Mouse (Mus musculus): Measurements from ENCODE around the gene Gm10337. TPM values are rescaled to one million over a fixed set of nuclear protein-coding genes. Genes with fewer than 3 reads are reported as not detected.

Gene Gm10337
- total and polyA plus RNA-seq, 3 experiments, result not detected

- peaks cover 2% of the 10 kb centered on the region; the same call in 1 of the 2 replicates for H3K79me2 ChIP-seq (ENCODE audit: control insufficient read depth, insufficient read depth, low read length, poor library complexity)
- no peaks in the 10 kb centered on the region for H3K27me3 ChIP-seq (ENCODE audit: control insufficient read depth in 1 of 2, insufficient read depth in 2 of 2, low read length in 2 of 2)
- peaks cover 0 to 26% of the 10 kb centered on the region in 2 experiments; a peak in 2 of 4 replicates for H3K36me3 ChIP-seq (ENCODE audit: control insufficient read depth in 1 of 2, insufficient read depth in 2 of 2, low read length in 2 of 2)
- H3K4me3 ChIP-seq (ENCODE audit: control insufficient read depth in 1 of 2, insufficient read depth in 1 of 2, low read depth in 2 of 2, low read length in 2 of 2), result peak overlapping the region; percentile 78 to 79; a peak in 3 of 4 replicates
- H3K9me3 ChIP-seq (replicated peaks; ENCODE audit: insufficient read depth, low read length), result no peaks in the 10 kb centered on the region
- peaks cover 5 to 36% of the 10 kb centered on the region in 2 experiments for H3K4me1 ChIP-seq (ENCODE audit: control insufficient read depth in 1 of 2, insufficient read depth in 2 of 2, low read length in 2 of 2)
- peak overlapping the region; percentile 96 for H3K27ac ChIP-seq (ENCODE audit: control insufficient read depth, low read depth, low read length)
- no peak for DNase-seq (ENCODE audit: low read depth, low spot score)
- TF ChIP-seq MAFK (IDR thresholded peaks at IDR 0.05; ENCODE audit: borderline replicate concordance, low read depth, low read length) (no peak), NRF1 (IDR thresholded peaks at IDR 0.05; ENCODE audit: insufficient read depth, low read depth, low read length, poor library complexity, severe bottlenecking) (no peak), ETS1 (IDR thresholded peaks at IDR 0.05; ENCODE audit: low read depth, low read length) (no peak), SMC3 (IDR thresholded peaks at IDR 0.05; ENCODE audit: low read depth, low read length) (no peak), ZC3H11A (IDR thresholded peaks at IDR 0.05; ENCODE audit: low read depth, low read length) (no peak), POLR2AphosphoS2 (IDR thresholded peaks at IDR 0.05; ENCODE audit: low read length) (no peak), MAX (IDR thresholded peaks at IDR 0.05; ENCODE audit: low read length) (no peak), ZKSCAN1 (IDR thresholded peaks at IDR 0.05; ENCODE audit: low read depth, low read length) (no peak), SIN3A (IDR thresholded peaks at IDR 0.05; ENCODE audit: low read length) (no peak), HCFC1 (IDR thresholded peaks at IDR 0.05; ENCODE audit: low read depth, low read length) (no peak), MYC (IDR thresholded peaks at IDR 0.05; ENCODE audit: low read depth, low read length) (no peak), JUND (IDR thresholded peaks at IDR 0.05; ENCODE audit: low read depth, low read length) (no peak), GATA1 (IDR thresholded peaks at IDR 0.05; ENCODE audit: low read depth, low read length) (no peak)
- H3K9ac ChIP-seq (ENCODE audit: control insufficient read depth, low read depth, low read length, poor library complexity, severe bottlenecking), result peak overlapping the region; percentile 25
These were observed 43.1 kb upstream of the Gm10337 start for GRCm38 (mm10) chr15:102460409-102460808.

GRCm38 (mm10) chr15:102460971-102461370 lies 42.6 kb upstream of the Gm10337 start:
- TF ChIP-seq MYB (IDR thresholded peaks at IDR 0.05; ENCODE audit: low read depth, low read length), result no peak
- TF ChIP-seq MYC (IDR thresholded peaks at IDR 0.05; ENCODE audit: low read depth, low read length), result 0 out of 2 replicates have a peak, but pooled peaks have one; percentile 19
- TF ChIP-seq SIN3A (IDR thresholded peaks at IDR 0.05; ENCODE audit: low read length), result peak; percentile 59
- no peak for TF ChIP-seq CHD2 (IDR thresholded peaks at IDR 0.05; ENCODE audit: low read length)
- no peak for TF ChIP-seq JUND (IDR thresholded peaks at IDR 0.05; ENCODE audit: low read depth, low read length)
- peak; percentile 65; the same call in 1 of the 2 replicates for TF ChIP-seq ETS1 (IDR thresholded peaks at IDR 0.05; ENCODE audit: low read depth, low read length)
- no peak for TF ChIP-seq BHLHE40 (IDR thresholded peaks at IDR 0.05; ENCODE audit: borderline replicate concordance, low read depth, low read length)
- 0 out of 4 replicates have a peak, but pooled peaks of 1 of the 2 experiments have one; percentile 23 for TF ChIP-seq EP300 (IDR thresholded peaks at IDR 0.05; ENCODE audit: low read depth in 1 of 2, low read length in 2 of 2)
- peak; percentile 22; the same call in 1 of the 2 replicates for TF ChIP-seq USF1 (IDR thresholded peaks at IDR 0.05; ENCODE audit: low read depth, low read length)
- no peaks in the 10 kb centered on the region for H3K27me3 ChIP-seq (ENCODE audit: control insufficient read depth in 1 of 2, insufficient read depth in 2 of 2, low read length in 2 of 2)
- peak overlapping the region; percentile 4; the same call in 1 of the 2 replicates for H3K9ac ChIP-seq (ENCODE audit: control insufficient read depth, low read depth, low read length, poor library complexity, severe bottlenecking)
- H3K36me3 ChIP-seq (ENCODE audit: control insufficient read depth in 1 of 2, insufficient read depth in 2 of 2, low read length in 2 of 2), result peaks cover 0 to 26% of the 10 kb centered on the region in 2 experiments; a peak in 2 of 4 replicates
- peaks cover 5 to 36% of the 10 kb centered on the region in 2 experiments for H3K4me1 ChIP-seq (ENCODE audit: control insufficient read depth in 1 of 2, insufficient read depth in 2 of 2, low read length in 2 of 2)
- H3K9me3 ChIP-seq (replicated peaks; ENCODE audit: insufficient read depth, low read length), result no peaks in the 10 kb centered on the region
- H3K79me2 ChIP-seq (ENCODE audit: control insufficient read depth, insufficient read depth, low read length, poor library complexity), result peaks cover 2% of the 10 kb centered on the region; the same call in 1 of the 2 replicates
- DNase-seq (ENCODE audit: low read depth, low spot score), result peak; percentile 57
- H3K27ac ChIP-seq (ENCODE audit: control insufficient read depth, low read depth, low read length), result peak overlapping the region; percentile 36; the same call in 1 of the 2 replicates
- no peak overlapping the region for H3K4me3 ChIP-seq (ENCODE audit: control insufficient read depth in 1 of 2, insufficient read depth in 1 of 2, low read depth in 2 of 2, low read length in 2 of 2)

Data from MEL (cell line).